Mouse (Mus musculus) spleen, embryonic (tissue): ENCODE measurements around the gene Lonrf3.

Experiments
- CTCF ChIA-PET: fragments of 350-600 bp; sonication (Branson Sonifier 250); formaldehyde crosslinking; loops from one replicate; lab custom pipeline; 2022; lab: Charles Lee

The Lonrf3 gene

GRCm38 (mm10) chrX:36328271-36329039 is at the start of gene Lonrf3:
Gene Lonrf3 (plus strand): TSS chrX:36328353.
- CTCF ChIA-PET: no interaction called here

GRCm38 (mm10) chrX:36278750-36279149 is 49.4 kb upstream of the Lonrf3 start:
- CTCF ChIA-PET: no interaction called here

GRCm38 (mm10) chrX:36311420-36311819 is 16.7 kb upstream of the Lonrf3 start:
- CTCF ChIA-PET: no interaction called here

GRCm38 (mm10) chrX:36327491-36328255 is 480 bp upstream of the Lonrf3 start:
- CTCF ChIA-PET: no interaction called here

- CTCF ChIA-PET: no interaction called here
Observed at GRCm38 (mm10) chrX:36329040-36329649, 992 bp downstream of the Lonrf3 start.

GRCm38 (mm10) chrX:36329849-36330411 is 1.8 kb downstream of the Lonrf3 start:
- CTCF ChIA-PET: no interaction called here

GRCm38 (mm10) chrX:36352446-36352845 is 24.3 kb downstream of the Lonrf3 start:
- CTCF ChIA-PET: no interaction called here

- CTCF ChIA-PET: no interaction called here
Observed at GRCm38 (mm10) chrX:36385340-36385739, 57.2 kb downstream of the Lonrf3 start.

- CTCF ChIA-PET: no interaction called here
Observed at GRCm38 (mm10) chrX:36389971-36390370, 61.8 kb downstream of the Lonrf3 start.

GRCm38 (mm10) chrX:36390503-36390902 is 62.4 kb downstream of the Lonrf3 start:
- CTCF ChIA-PET: no interaction called here

GRCm38 (mm10) chrX:36392672-36393071 is 64.5 kb downstream of the Lonrf3 start:
- CTCF ChIA-PET: no interaction called here

- CTCF ChIA-PET: interaction anchor here (0.7 kb wide), 1 partner anchor 1743 kb away, joined by 4 read pairs; no protein-coding TSS in a partner anchor
Observed at GRCm38 (mm10) chrX:36393279-36393678, 65.1 kb downstream of the Lonrf3 start.

- CTCF ChIA-PET: interaction anchor here (0.6 kb wide), 1 partner anchor 253 kb away, joined by 3 read pairs; no protein-coding TSS in a partner anchor
Observed at GRCm38 (mm10) chrX:36400980-36401379, 72.8 kb downstream of the Lonrf3 start, which contains the start of gene Gm6268. Gene Gm6268 (plus strand): TSS chrX:36401280.

GRCm38 (mm10) chrX:36402316-36402715 is 74.2 kb downstream of the Lonrf3 start:
- CTCF ChIA-PET: no interaction called here
